7 mouse cellular contexts compared by ENCODE assay signal in the genomic region with DNA sequence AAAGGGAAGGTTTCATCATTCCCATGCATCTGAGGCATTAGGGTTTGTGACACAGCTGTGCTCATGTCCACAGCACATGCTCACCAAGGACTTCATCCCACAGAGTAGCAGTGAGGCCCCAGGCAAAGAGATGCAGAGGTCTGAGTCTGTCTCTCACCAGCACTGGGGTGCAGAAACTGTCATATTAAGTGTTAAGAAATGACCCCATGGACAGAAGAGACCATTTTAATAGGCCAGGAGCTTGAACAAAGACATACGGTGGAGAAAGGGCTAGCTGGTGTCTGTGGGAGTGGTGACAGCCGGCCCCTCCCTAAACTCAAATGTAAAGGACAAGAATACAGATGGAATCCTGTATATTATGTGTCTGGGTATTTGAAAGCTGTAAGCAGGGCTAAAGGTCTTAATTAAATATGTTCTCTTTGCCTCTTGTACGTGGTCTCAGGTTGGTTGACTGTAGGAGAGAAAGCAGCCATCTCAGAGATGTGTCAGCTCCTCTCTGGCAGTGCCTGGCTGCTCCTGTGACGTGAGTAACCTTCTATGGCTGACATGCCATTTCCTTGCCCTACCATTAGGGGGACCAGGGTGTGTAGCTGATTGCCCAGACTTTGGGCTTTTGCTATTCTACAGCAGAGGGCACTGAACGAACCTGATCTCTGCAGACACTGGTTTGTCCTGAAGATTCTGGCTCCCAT. TPM values are rescaled to one million over a fixed set of nuclear protein-coding genes. Genes with fewer than 3 reads are reported as not detected.
A peak's percentile ranks its signal among the peaks of the same experiment; 100 is the strongest.
DNase-seq lines count a peak whose midpoint lies in the region; ATAC-seq lines count a peak whose summit lies in the region.

No protein-coding gene starts in this region.

- peak; percentile 58 for DNase-seq in Muller cell, postnatal 12 days (ENCODE audit: inconsistent ontology term)
- peak; percentile 77 to 78 for DNase-seq in cerebellum, postnatal 10 days
- peak; percentile 32 for DNase-seq in gastrocnemius, postnatal 10 days
- DNase-seq in kidney, adult 11 months, result peak; percentile 56
- peak; percentile 59 for DNase-seq in lung, postnatal 14 days
- peak; percentile 53 to 69 for DNase-seq in spleen, postnatal 4 days (ENCODE audit: low spot score in 2 of 2)

- ATAC-seq in CD4-positive, CD25-positive, alpha-beta regulatory T cell, adult 4 months, result peak; percentile 98

RNA-seq across cellular contexts. Expression of a gene that starts 43.8 kb away (rescaled TPM):
- polyA plus RNA-seq in CD4-positive, CD25-positive, alpha-beta regulatory T cell, adult 4 months (2017; shearing (Covaris generic)), result 10 to 100 TPM; 31.2 to 43.3 TPM
- 1 to 10 TPM; 4.3 to 9.6 TPM for total RNA-seq in gastrocnemius, postnatal 10 days (2021)

Comparison
In these comparisons a context has a peak if more than half of its experiments do, and no peak if none do; other contexts are left out.
1. Peak in every context shown above with its lines: DNase-seq and ATAC-seq.